Mouse (Mus musculus) lung, adult 2 months (tissue): ENCODE measurements around the gene Fnbp4.

Source experiments
- CTCF ChIP-seq: fragments of 200-500 bp; IDR thresholded peaks from 2 replicates; pipeline ENCODE4 v1.5.1; 2011; ENCODE audit warnings: mild to moderate bottlenecking, low read length, control low read depth; ENCODE audit not compliant: insufficient read depth
- POLR2A ChIP-seq: fragments of 200-500 bp; IDR thresholded peaks from 2 replicates; pipeline ENCODE4 v1.6.1; 2011; ENCODE audit warnings: low read depth, mild to moderate bottlenecking, control low read depth, low read length, borderline replicate concordance; ENCODE audit errors: extremely low read depth

GRCm38 (mm10) chr2:90820894-90821293, 75.7 kb downstream of the Fnbp4 start:
- TF ChIP-seq CTCF (no peak), POLR2A (no peak)
